Mouse (Mus musculus): Measurements from ENCODE around the gene Cpsf7. TPM values are rescaled to one million over a fixed set of nuclear protein-coding genes. Genes with fewer than 3 reads are reported as not detected.

Gene Cpsf7
- polyA plus RNA-seq (2015; fragmentation: Nextera tagmentation; extraction: Ambion mirVana), result 27.3 and 29.9 TPM in 2 replicates

DNA sequence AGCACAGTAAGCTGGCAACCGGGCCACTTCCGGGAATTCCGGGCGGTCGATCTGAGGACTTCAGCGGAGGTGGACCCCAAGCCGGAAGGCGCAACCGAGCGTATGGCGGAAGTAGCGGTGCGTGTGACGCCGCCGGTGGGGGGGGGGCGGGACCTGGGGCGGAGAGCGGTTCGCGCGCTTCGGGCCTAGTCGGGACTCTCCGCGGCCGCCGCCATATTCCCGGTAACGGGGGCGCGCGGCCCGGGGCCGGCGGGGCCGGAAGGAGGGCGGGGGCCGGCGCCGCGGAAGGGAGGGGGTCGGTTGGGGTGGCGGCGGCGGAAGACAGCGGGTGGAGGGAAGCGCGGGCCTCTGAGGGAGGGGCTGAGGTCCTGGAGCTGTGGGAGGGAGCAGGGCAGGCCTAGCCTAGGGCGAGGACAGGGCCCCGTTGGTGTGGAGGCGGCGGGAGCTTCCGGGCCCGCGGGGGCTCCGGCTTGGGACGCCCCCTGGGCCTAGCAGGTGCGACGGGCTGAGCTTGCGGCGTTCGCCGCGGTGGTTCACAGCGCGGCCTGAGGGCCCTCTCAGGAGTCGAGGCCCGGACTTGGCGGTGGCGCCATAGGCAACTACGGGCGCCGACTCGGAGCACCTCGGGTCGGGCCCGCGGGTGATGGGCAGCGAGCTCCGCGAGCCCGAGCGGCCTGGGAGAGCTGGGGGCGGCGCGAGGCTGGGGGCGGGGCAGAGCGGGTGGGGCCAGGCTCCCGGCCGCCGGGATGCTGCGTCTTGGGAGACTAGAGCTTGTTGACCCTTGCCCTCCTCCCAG is at the start of gene Cpsf7:
Gene Cpsf7, plus strand, starts transcription at position 161 of the 796 bp plus-strand sequence.
- Histone ChIP-seq H3K9me3 (no peaks in the 10 kb centered on the region), H3K36me3 (peaks cover 38% of the 10 kb centered on the region), H3K4me3 (peak within 1 kb of the TSS; percentile 72), H3K4me2 (peak within 1 kb of the TSS; percentile 79), H3K9ac (peak within 1 kb of the TSS; percentile 93), H3K27me3 (replicated peaks) (no peaks in the 10 kb centered on the region), H3K27ac (replicated peaks) (peak within 1 kb of the TSS; percentile 95), H3K4me1 (peaks cover 38% of the 10 kb centered on the region)
- ATAC-seq (ENCODE audit: extremely low read depth, insufficient number of reproducible peaks, low FRiP score, low TSS enrichment), result peak; percentile 91
- WGBS, result under 1% methylated on average over 82 of the region's 93 CpGs

DNA sequence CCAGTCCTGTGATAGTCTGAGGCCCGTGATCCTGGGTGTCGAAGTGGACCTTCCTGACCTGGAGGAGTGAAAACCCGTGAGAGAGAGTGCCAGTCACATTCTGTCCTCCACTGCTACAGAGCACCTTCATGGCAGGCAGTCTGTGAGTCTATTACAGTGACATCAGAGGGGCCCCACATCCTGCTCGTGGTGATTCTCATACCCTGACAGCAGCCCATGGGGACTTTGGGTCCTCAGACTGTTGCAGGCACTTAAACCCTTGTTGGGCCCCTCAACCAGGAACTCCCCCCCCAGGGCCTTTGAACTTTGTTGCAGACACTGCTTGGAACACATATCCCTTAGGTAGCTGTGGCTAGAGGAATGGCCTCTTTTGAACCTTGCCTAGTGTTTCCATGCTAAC is 45.5 kb upstream of the Cpsf7 start:
- Histone ChIP-seq H3K9me3 (no peaks in the 10 kb centered on the region), H3K27me3 (replicated peaks) (peaks cover 77% of the 10 kb centered on the region), H3K27ac (replicated peaks) (no peak overlapping the region), H3K4me3 (no peak overlapping the region), H3K4me1 (peaks cover 15% of the 10 kb centered on the region), H3K9ac (no peak overlapping the region), H3K36me3 (no peaks in the 10 kb centered on the region), H3K4me2 (no peak overlapping the region)
- ATAC-seq (ENCODE audit: extremely low read depth, insufficient number of reproducible peaks, low FRiP score, low TSS enrichment), result no peak
- WGBS, result 39% methylated on average over 4 of the region's 4 CpGs

GRCm38 (mm10) chr19:10482703-10483102 is 42.4 kb upstream of the Cpsf7 start, which contains the start of gene Ppp1r32:
Gene Ppp1r32 (minus strand): TSS chr19:10482928.
- Histone ChIP-seq H3K27me3 (replicated peaks) (peaks cover 75% of the 10 kb centered on the region), H3K4me3 (no peak within 1 kb of the TSS), H3K4me2 (no peak within 1 kb of the TSS), H3K9me3 (no peaks in the 10 kb centered on the region), H3K4me1 (peaks cover 18% of the 10 kb centered on the region), H3K9ac (no peak within 1 kb of the TSS), H3K27ac (replicated peaks) (no peak within 1 kb of the TSS), H3K36me3 (no peaks in the 10 kb centered on the region)
- 18% methylated on average over 6 of the region's 6 CpGs for WGBS
- ATAC-seq (ENCODE audit: extremely low read depth, insufficient number of reproducible peaks, low FRiP score, low TSS enrichment), result no peak

DNA sequence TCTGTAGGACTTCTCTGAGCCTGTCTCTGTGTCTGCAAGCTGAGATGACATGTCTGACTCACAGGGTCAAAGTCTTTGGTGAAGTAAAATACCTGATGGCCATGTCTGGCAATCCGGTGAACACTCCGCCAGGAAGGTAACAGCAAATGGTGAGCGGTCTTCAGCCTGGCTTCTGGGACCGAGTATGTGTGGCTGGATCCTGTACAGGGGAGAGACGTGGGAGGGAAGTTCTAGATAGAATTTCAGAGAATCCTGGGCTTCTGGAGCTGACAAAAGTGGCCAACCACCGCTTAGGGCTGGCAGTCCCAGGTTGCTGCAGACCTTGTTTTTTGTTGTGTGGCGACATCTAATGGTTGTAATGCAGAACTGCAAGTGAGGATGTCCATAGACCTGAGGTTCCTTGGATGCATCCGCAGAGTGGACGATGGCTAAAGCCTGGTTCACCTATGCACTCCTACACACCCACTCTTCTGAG is 38.8 kb upstream of the Cpsf7 start:
- Histone ChIP-seq H3K4me1 (peaks cover 18% of the 10 kb centered on the region), H3K4me2 (no peak overlapping the region), H3K9me3 (no peaks in the 10 kb centered on the region), H3K27me3 (replicated peaks) (peaks cover 78% of the 10 kb centered on the region), H3K36me3 (no peaks in the 10 kb centered on the region), H3K9ac (no peak overlapping the region), H3K27ac (replicated peaks) (no peak overlapping the region), H3K4me3 (no peak overlapping the region)
- WGBS, result 20% methylated on average over 9 of the region's 9 CpGs
- no peak; the same call in 1 of the 2 replicates for ATAC-seq (ENCODE audit: extremely low read depth, insufficient number of reproducible peaks, low FRiP score, low TSS enrichment)

DNA sequence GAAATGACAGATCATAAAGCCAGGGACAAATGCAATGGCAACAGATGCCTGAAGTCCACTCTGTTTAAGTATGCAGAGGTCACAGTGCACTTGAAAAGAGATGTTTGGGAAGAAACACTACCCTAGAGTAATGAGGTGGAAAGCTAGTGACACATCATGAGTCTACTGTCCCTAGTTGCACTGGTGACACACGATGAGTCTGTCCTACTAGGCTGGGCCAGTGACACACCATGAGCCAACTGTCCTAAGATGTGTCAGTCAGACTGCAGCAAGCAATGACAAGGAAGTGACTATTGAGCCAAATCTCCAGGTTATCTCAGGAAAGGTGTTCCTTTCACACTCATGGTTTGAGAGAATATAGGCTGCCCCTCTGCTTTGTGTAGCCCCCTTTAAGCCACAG is 29.4 kb upstream of the Cpsf7 start:
- no peak for ATAC-seq (ENCODE audit: extremely low read depth, insufficient number of reproducible peaks, low FRiP score, low TSS enrichment)
- 85% methylated on average over 1 of the region's 1 CpGs for WGBS
- Histone ChIP-seq H3K36me3 (peaks cover 26% of the 10 kb centered on the region), H3K27ac (replicated peaks) (no peak overlapping the region), H3K4me1 (peaks cover 16% of the 10 kb centered on the region), H3K9me3 (no peaks in the 10 kb centered on the region), H3K27me3 (replicated peaks) (peaks cover 25% of the 10 kb centered on the region), H3K9ac (no peak overlapping the region), H3K4me2 (no peak overlapping the region), H3K4me3 (no peak overlapping the region)

- Histone ChIP-seq H3K9ac (no peak overlapping the region), H3K4me1 (peaks cover 15% of the 10 kb centered on the region), H3K36me3 (peaks cover 39% of the 10 kb centered on the region), H3K27ac (replicated peaks) (no peak overlapping the region), H3K27me3 (replicated peaks) (peaks cover 12% of the 10 kb centered on the region), H3K9me3 (no peaks in the 10 kb centered on the region), H3K4me3 (no peak overlapping the region), H3K4me2 (no peak overlapping the region)
- ATAC-seq (ENCODE audit: extremely low read depth, insufficient number of reproducible peaks, low FRiP score, low TSS enrichment), result no peak
- 53% methylated on average over 2 of the region's 2 CpGs for WGBS
Observed at GRCm38 (mm10) chr19:10496976-10497375, 28.1 kb upstream of the Cpsf7 start.

- Histone ChIP-seq H3K4me1 (peaks cover 9% of the 10 kb centered on the region), H3K9ac (0 out of 2 replicates have a peak overlapping the region, but pooled peaks have one; percentile 33)
- ATAC-seq (ENCODE audit: extremely low read depth, insufficient number of reproducible peaks, low FRiP score, low TSS enrichment), result no peak
Observed at GRCm38 (mm10) chr19:10497512-10498160, 27.4 kb upstream of the Cpsf7 start.

DNA sequence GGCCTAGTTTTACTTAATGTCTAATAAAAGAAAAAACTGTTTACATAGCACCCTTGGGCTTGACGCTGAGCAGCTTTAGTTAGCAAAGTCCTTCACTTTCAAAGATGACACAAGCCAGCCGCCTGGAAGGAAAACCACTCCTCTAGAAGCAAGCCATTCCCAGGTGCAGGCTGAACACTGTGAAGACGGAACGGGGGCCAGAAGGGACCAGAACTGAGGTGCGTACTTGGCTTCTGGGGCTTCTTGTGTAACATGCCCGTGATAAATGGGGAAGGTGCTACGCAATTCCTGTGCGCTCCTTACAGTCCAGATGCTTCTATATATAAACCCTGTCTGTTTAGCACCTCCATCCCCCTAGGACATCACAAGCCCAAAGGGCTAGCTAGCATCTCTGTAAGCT is 24.5 kb upstream of the Cpsf7 start:
- ATAC-seq (ENCODE audit: extremely low read depth, insufficient number of reproducible peaks, low FRiP score, low TSS enrichment), result no peak
- WGBS, result 81% methylated on average over 8 of the region's 8 CpGs
- H3K9ac ChIP-seq, result no peak overlapping the region
- no peak overlapping the region for H3K27ac ChIP-seq (replicated peaks)
- H3K4me1 ChIP-seq, result peaks cover 4% of the 10 kb centered on the region; the same call in 1 of the 2 replicates
- no peak overlapping the region for H3K4me3 ChIP-seq
- H3K36me3 ChIP-seq, result peaks cover 69% of the 10 kb centered on the region
- no peak overlapping the region for H3K4me2 ChIP-seq
- H3K27me3 ChIP-seq (replicated peaks), result no peaks in the 10 kb centered on the region
- no peaks in the 10 kb centered on the region for H3K9me3 ChIP-seq

More at GRCm38 (mm10) chr19:10497512-10498160, 27.4 kb upstream of the Cpsf7 start:
- H3K4me3 ChIP-seq, result no peak overlapping the region
- H3K36me3 ChIP-seq, result peaks cover 41% of the 10 kb centered on the region
- H3K27ac ChIP-seq (replicated peaks), result no peak overlapping the region
- H3K9me3 ChIP-seq, result no peaks in the 10 kb centered on the region
- WGBS, result 53% methylated on average over 8 of the region's 8 CpGs
- H3K4me2 ChIP-seq, result no peak overlapping the region
- peaks cover 9% of the 10 kb centered on the region for H3K27me3 ChIP-seq (replicated peaks)

DNA sequence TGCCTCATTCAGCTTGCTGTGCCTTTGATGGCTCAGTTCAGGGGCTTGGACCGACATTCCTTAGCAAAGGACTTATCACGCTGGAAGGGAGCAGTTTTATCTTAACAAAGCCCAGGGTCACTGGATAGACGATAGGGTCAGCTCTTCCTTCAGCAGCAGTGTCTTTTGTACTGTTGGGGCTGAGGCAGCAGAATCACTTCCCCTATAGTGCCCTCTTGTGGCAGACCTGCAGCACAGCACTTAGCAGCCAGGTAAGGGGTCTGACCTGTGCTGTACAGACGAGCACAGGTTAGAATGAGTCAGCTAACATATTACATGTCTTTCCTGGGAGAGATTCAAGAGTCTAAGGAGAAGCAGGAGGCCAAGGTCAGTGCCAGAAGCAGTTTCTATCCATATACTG is 22.5 kb upstream of the Cpsf7 start:
- peaks cover 82% of the 10 kb centered on the region for H3K36me3 ChIP-seq
- no peak for ATAC-seq (ENCODE audit: extremely low read depth, insufficient number of reproducible peaks, low FRiP score, low TSS enrichment)
- H3K4me2 ChIP-seq, result no peak overlapping the region
- no peak overlapping the region for H3K9ac ChIP-seq
- peaks cover 4% of the 10 kb centered on the region; the same call in 1 of the 2 replicates for H3K4me1 ChIP-seq
- no peak overlapping the region for H3K27ac ChIP-seq (replicated peaks)
- H3K27me3 ChIP-seq (replicated peaks), result no peaks in the 10 kb centered on the region
- H3K4me3 ChIP-seq, result no peak overlapping the region
- 5% methylated on average over 4 of the region's 4 CpGs for WGBS
- H3K9me3 ChIP-seq, result no peaks in the 10 kb centered on the region

DNA sequence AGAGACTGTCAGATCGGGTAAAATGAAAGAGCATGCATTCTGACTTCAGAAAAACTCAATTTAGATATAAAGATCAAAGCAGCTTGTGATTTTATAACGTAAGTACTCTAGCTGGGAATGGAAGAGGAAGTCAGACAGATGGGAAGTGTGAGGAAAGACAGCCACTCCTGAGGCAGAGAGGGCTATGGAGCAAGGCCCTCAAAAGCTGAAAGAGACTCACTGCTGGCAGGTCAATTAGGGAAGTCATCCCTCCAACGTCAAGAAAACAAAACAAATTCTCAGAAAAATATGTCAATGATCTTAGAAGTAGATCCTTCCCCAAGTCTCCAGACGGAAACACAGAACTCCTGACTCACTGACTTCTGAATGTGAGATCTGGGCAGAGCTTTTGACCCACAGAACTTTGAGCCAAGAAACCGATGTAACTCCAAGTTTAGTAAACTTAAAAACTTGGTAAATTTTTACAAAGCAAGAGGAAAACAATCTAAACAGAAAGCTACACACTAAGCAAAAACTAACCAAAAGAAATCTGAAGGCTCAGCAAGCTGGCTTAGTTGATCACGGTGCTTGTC is 14.2 kb upstream of the Cpsf7 start:
- Histone ChIP-seq H3K4me2 (no peak overlapping the region), H3K27me3 (replicated peaks) (no peaks in the 10 kb centered on the region), H3K9me3 (no peaks in the 10 kb centered on the region), H3K27ac (replicated peaks) (no peak overlapping the region), H3K4me3 (no peak overlapping the region), H3K9ac (no peak overlapping the region), H3K4me1 (no peaks in the 10 kb centered on the region), H3K36me3 (peaks cover 69% of the 10 kb centered on the region)
- WGBS, result 75% methylated on average over 6 of the region's 6 CpGs
- ATAC-seq (ENCODE audit: extremely low read depth, insufficient number of reproducible peaks, low FRiP score, low TSS enrichment), result no peak

- Histone ChIP-seq H3K4me3 (no peak overlapping the region), H3K27me3 (replicated peaks) (no peaks in the 10 kb centered on the region), H3K36me3 (peaks cover 33% of the 10 kb centered on the region), H3K27ac (replicated peaks) (no peak overlapping the region), H3K4me2 (no peak overlapping the region), H3K9ac (no peak overlapping the region), H3K9me3 (no peaks in the 10 kb centered on the region), H3K4me1 (peaks cover 18% of the 10 kb centered on the region)
- ATAC-seq (ENCODE audit: extremely low read depth, insufficient number of reproducible peaks, low FRiP score, low TSS enrichment), result no peak
- WGBS, result 54% methylated on average over 1 of the region's 1 CpGs
Observed at GRCm38 (mm10) chr19:10520355-10520754, 4.7 kb upstream of the Cpsf7 start.
